Mouse (Mus musculus) liver, adult 2 months (tissue): ENCODE results near the gene Klhl20. TPM values are rescaled to one million over a fixed set of nuclear protein-coding genes. Genes with fewer than 3 reads are reported as not detected.
"Not testable (repeated sequence)": the region's sequence is repeated elsewhere in the genome, so short reads cannot be mapped to it uniquely, and the experiment has no call there.

ENCODE experiments used
- DNase-seq: peaks from one replicate; pipeline ENCODE4 v3.0.0-alpha.2; 2011; ENCODE audit warnings: low read depth, low spot score; ENCODE audit errors: extremely low read depth
- H3K27ac ChIP-seq: fragments of 200-500 bp; replicated peaks from 2 replicates; pipeline ENCODE4 v1.5.1; 2012; ENCODE audit warnings: low read depth, mild to moderate bottlenecking, control low read depth, inconsistent platforms, low read length; ENCODE audit not compliant: insufficient read depth
- H3K27me3 ChIP-seq: fragments of 200-500 bp; 2 replicates; pipeline ENCODE4 v1.6.1; 2012; ENCODE audit warnings: mild to moderate bottlenecking, moderate library complexity, low read length, inconsistent platforms; ENCODE audit not compliant: control insufficient read depth, insufficient read depth
- H3K36me3 ChIP-seq: fragments of 200-500 bp; 2 replicates; pipeline ENCODE4 v1.6.1; 2012; ENCODE audit warnings: low read length, inconsistent platforms; ENCODE audit not compliant: control insufficient read depth, insufficient read depth
- H3K4me1 ChIP-seq: fragments of 200-500 bp; 2 replicates; pipeline ENCODE4 v1.6.1; 2011; ENCODE audit warnings: low read length; ENCODE audit not compliant: control insufficient read depth, insufficient read depth
- H3K4me3 ChIP-seq: fragments of 200-500 bp; 2 replicates; pipeline ENCODE4 v1.5.1; 2011; ENCODE audit warnings: low read depth, mild to moderate bottlenecking, control low read depth, low read length, moderate library complexity; ENCODE audit not compliant: insufficient read depth
- H3K79me2 ChIP-seq: fragments of 200-500 bp; 2 replicates; pipeline ENCODE4 v1.6.1; 2012; ENCODE audit warnings: inconsistent platforms, mild to moderate bottlenecking, low read length, moderate library complexity; ENCODE audit not compliant: control insufficient read depth, insufficient read depth
- H3K9ac ChIP-seq: fragments of 200-500 bp; 2 replicates; pipeline ENCODE4 v1.6.1; 2012; ENCODE audit warnings: low read depth, mild to moderate bottlenecking, control low read depth, inconsistent platforms, low read length
- CTCF ChIP-seq: fragments of 200-500 bp; IDR thresholded peaks from 2 replicates; pipeline ENCODE4 v1.5.1; 2011; ENCODE audit warnings: low read depth, low read length, control low read depth
- POLR2A ChIP-seq: fragments of 200-500 bp; IDR thresholded peaks from 2 replicates; pipeline ENCODE4 v1.6.1; 2011; ENCODE audit warnings: low read length, control low read depth; ENCODE audit not compliant: insufficient read depth; ENCODE audit errors: extremely low read depth
- WGBS: fragments of 180-500 bp; shearing (Covaris S2); methylation state at CpG from one replicate; pipeline ENCODE4 v1.1.7; 2018; 5-methylcytosine and 5-hydroxymethylcytosine counted together
- polyA plus RNA-seq: library from polyadenylated mRNA; depleted of rRNA; stranded (reverse); fragments of >200 nt; gene quantifications from 2 replicates; pipeline ENCODE4 v1.2.3, GENCODE M21; 2012
- total RNA-seq: library from RNA; depleted of rRNA; stranded (reverse); fragments of >200 nt; gene quantifications from 2 replicates; pipeline ENCODE4 v1.2.3, GENCODE M21; 2014

Gene Klhl20
- total and polyA plus RNA-seq, 2 experiments, result 2.7 to 6.7 TPM

DNA sequence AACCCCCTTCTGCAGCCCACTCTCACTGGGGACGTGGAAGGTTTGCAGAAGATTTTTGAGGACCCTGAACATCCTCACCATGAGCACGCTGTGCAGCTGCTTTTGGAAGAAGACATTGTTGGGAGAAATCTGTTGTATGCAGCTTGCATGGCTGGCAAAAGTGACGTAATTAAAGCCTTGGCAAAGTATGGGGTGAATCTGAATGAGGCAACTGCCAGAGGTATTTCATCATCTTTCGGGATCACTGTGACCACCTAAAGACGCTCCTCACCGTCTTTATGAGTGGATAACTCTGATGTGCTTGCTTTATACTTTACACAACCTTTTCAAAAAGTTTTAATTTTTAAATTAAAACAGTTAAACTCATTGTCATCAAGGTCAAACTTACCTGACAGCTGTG is 19.8 kb upstream of the Klhl20 start:
- Histone ChIP-seq H3K4me1 (no peaks in the 10 kb centered on the region; the same call in 1 of the 2 replicates), H3K9ac (no peak overlapping the region), H3K27me3 (no peaks in the 10 kb centered on the region), H3K4me3 (no peak overlapping the region), H3K36me3 (no peaks in the 10 kb centered on the region), H3K79me2 (no peaks in the 10 kb centered on the region), H3K27ac (no peak overlapping the region)
- peak; percentile 48 for DNase-seq
- WGBS, result 37% methylated on average over 6 of the region's 6 CpGs
- no peak for TF ChIP-seq CTCF
- no peak for TF ChIP-seq POLR2A

DNA sequence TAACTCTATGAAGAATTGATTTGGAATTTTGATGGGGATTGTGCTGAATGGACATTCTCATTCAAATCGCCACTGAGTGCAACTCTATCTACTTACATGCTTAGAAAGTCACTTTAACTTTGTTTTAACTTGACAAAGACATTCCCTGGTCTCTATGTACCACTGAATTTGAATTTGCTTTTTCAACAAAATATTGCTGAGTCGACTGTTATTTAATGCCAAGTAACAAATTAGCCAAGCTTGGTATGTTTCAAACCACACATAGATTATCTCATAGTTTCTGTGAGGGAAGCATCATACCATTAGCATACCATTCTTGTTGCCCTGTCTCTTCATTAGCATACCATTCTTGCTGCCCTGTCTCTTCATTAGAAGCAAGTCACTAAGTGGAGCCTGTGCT is 16.6 kb upstream of the Klhl20 start:
- no peak for DNase-seq
- H3K27ac ChIP-seq, result no peak overlapping the region
- no peak for TF ChIP-seq CTCF
- TF ChIP-seq POLR2A, result no peak
- no peaks in the 10 kb centered on the region; the same call in 1 of the 2 replicates for H3K4me1 ChIP-seq
- whole genome bisulfite sequencing, result 72% methylated on average over 2 of the region's 2 CpGs
- no peaks in the 10 kb centered on the region for H3K79me2 ChIP-seq
- no peak overlapping the region for H3K4me3 ChIP-seq
- no peaks in the 10 kb centered on the region for H3K36me3 ChIP-seq
- no peaks in the 10 kb centered on the region for H3K27me3 ChIP-seq
- no peak overlapping the region for H3K9ac ChIP-seq

- WGBS, result 79% methylated on average over 8 of the region's 8 CpGs
- H3K36me3 ChIP-seq, H3K4me3 ChIP-seq, H3K27ac ChIP-seq, DNase-seq, H3K9ac ChIP-seq, H3K4me1 ChIP-seq, H3K79me2 ChIP-seq, H3K27me3 ChIP-seq: not testable (repeated sequence)
These were observed 14.3 kb upstream of the Klhl20 start for GRCm38 (mm10) chr1:161145611-161146010.

DNA sequence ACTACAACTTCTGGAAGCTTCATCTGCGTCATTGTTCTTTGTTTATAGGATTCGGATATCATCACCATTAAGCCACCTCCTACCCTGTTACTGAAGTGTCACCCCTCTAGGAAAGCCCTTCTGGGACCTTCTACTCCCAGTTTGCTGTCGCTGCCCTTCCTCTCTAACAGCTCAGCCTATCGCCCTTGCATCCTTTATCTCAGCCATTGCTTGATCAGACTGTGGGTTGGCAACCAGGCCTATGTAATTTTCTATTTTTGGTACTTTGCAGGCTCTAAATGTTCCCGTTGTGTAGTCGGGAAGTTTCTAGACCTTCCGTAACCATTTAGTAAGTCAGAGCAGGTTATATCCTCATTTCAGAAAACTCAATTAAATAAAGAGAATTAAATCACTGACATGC is 11.9 kb upstream of the Klhl20 start:
- Histone ChIP-seq H3K4me3 (no peak overlapping the region), H3K27me3 (no peaks in the 10 kb centered on the region), H3K79me2 (no peaks in the 10 kb centered on the region), H3K27ac (no peak overlapping the region), H3K4me1 (peaks cover 3% of the 10 kb centered on the region), H3K36me3 (no peaks in the 10 kb centered on the region), H3K9ac (no peak overlapping the region)
- WGBS, result 92% methylated on average over 7 of the region's 7 CpGs
- no peak for DNase-seq
- no peak for TF ChIP-seq CTCF
- no peak for TF ChIP-seq POLR2A

DNA sequence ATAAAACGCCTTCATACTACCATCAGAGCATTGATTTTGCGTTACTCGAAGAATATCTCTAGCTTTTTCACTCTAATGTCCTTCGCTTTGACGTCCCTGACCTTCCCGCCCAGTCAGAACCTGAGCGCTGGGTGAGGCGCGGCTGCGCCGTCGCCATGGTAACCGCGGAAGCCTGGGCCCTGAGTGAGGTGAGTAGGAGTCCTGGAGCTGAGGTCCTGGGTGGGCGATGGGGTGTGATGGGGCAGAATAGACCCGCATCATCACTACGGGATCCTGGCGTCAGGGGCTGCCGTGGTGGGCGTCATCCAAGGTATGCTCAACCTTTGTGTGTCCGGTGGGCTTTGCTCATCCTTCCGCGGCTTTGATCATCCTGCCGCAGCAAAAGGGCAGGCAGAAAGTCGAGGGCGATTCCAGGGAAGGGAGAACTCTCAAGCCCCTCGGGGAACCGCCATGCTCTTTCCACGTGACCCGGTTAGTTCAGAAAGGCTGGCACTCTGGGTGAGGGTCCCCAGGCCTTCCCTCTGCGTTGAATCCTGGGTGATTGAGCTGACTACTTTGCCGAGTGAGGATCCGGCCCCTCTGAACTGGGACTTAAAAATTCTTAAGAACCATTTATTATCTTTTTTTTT is 11.3 kb upstream of the Klhl20 start, which contains the start of gene Ankrd45:
Gene Ankrd45, plus strand, starts transcription at position 161 of the 629 bp plus-strand sequence.
- 13% methylated on average over 33 of the region's 33 CpGs for WGBS
- Histone ChIP-seq H3K27ac (no peak within 1 kb of the TSS), H3K79me2 (no peaks in the 10 kb centered on the region), H3K4me3 (peak within 1 kb of the TSS; percentile 11; the same call in 1 of the 2 replicates), H3K36me3 (no peaks in the 10 kb centered on the region), H3K27me3 (no peaks in the 10 kb centered on the region), H3K9ac (no peak within 1 kb of the TSS), H3K4me1 (peaks cover 3% of the 10 kb centered on the region)
- no peak for DNase-seq
- no peak for TF ChIP-seq POLR2A
- no peak for TF ChIP-seq CTCF

DNA sequence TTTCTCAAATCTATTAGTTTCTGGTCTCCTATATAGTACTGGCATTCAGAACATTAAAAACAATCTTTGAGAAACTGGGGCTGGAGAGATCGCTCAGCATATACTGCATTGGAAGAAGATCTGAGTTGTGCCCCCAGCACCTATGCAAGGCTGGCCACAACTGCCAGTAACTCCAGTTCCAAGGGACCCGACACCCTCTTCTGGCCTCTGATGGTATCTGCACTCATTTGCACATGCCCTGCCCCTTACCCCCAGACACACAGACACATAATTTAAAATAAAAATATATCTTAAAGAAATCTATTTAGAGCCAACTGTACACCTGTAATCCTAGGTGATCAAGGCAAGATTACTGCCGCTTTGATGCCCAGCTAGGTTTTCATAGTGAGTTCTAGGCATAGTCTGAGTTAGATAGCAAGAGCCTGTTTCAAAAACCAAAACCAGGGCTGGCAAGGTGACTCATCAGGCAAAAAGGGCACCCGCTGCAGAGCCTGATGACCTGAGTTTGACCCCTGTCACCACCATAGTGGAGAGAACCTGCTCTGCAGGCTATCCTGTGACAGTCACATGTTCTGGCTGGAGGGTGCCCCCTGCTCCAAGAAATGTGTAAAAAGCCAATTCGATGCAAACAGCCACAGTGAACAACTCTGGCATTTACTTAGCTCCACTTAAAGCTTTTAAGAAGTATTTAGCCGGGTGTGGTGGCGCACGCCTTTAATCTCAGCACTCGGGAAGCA is 8.9 kb upstream of the Klhl20 start:
- no peaks in the 10 kb centered on the region for H3K27me3 ChIP-seq
- H3K79me2 ChIP-seq, result no peaks in the 10 kb centered on the region
- H3K9ac ChIP-seq, result no peak overlapping the region
- no peak overlapping the region for H3K4me3 ChIP-seq
- H3K36me3 ChIP-seq, result no peaks in the 10 kb centered on the region
- no peak overlapping the region for H3K27ac ChIP-seq
- TF ChIP-seq CTCF (peak; percentile 50), POLR2A (no peak)
- no peak for DNase-seq
- H3K4me1 ChIP-seq, result peaks cover 3% of the 10 kb centered on the region
- 82% methylated on average over 9 of the region's 9 CpGs for WGBS
